Mouse (Mus musculus): ENCODE measurements at regions not wholly inside any gene's neighbourhood (a gene's known extent, or its start where the extent isn't known, plus 50 kb on each side); places are given as distances from the start of the nearest gene placed in this dataset.

DNA sequence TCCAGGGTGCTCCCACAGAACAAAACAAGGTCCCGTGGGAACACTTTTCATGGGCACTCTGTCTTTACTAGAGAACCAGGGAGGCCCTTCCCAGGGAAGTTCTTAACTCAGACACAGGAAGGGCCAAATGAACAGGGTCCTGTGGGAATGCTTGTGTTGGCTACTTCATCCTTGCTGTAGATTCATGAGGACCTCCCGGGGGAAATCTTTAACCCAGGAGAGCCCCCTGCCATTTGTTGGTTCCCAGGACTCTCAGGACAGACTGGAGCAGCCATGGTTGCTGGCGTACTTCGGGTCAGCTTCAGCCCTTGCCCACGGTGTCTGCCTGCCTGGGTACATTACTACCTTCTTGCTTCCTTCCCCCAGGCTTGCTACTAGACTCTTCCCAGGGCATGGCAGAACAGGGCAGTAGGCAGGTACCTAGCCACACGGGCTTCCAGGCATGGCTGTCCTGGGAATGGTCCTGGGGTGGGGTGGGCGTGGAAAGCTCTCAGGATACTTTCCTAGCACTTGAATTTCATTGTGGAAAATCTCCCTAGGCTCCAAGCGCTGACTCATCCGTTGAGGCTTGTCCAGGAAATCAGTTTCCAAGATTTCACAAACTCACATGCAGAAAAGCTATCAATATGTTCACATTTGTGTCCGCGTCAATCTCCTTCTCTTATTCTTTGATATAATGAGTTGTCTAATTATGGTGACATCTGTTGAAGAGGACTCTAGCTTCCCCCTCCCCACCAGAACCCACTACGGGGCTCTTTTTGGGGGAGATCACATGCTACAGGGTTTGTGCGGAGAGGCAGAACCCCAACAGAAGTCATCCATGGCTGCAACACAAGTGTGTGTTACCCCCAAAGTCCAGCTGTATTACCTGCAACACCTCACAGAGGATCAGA lies 148.6 kb downstream of the Sec61b start:
- DNase-seq (ENCODE audit: low spot score): no peak

- DNase-seq (ENCODE audit: low spot score): no peak
Measured at GRCm38 (mm10) chr4:47630006-47630405, 155.5 kb downstream of the Sec61b start.

- no peak for DNase-seq (ENCODE audit: low spot score)
Measured at GRCm38 (mm10) chr4:47630427-47630826, 156.0 kb downstream of the Sec61b start.

GRCm38 (mm10) chr4:47638876-47639494 lies 164.5 kb downstream of the Sec61b start:
- DNase-seq (ENCODE audit: low spot score): no peak

DNA sequence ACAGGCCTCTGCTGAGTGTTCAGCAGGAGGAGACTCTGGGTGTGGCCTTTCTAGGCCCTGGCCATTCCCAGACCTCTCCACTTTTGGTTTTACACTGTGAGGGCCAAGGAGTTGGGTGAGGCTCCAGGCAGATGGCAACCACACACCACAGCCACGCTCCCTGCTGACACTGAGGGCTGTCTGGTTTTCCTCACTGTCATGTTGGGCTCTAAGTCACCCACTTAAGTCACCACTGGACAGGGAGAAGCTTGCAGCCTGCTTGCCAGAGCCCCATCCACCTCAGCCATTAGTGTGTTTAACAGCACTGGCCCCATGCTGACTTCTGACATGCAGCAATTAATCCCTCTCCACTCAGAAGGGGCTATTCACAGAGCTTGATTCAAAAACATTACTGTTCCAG lies 170.6 kb downstream of the Sec61b start:
- no peak for DNase-seq (ENCODE audit: low spot score)

GRCm38 (mm10) chr4:47648701-47649100 lies 174.2 kb downstream of the Sec61b start:
- no peak for DNase-seq (ENCODE audit: low spot score)

GRCm38 (mm10) chr4:47649951-47650350 lies 175.5 kb downstream of the Sec61b start:
- DNase-seq (ENCODE audit: low spot score): no peak

GRCm38 (mm10) chr4:47651521-47651920 lies 177.1 kb downstream of the Sec61b start:
- DNase-seq (ENCODE audit: low spot score): no peak

DNA sequence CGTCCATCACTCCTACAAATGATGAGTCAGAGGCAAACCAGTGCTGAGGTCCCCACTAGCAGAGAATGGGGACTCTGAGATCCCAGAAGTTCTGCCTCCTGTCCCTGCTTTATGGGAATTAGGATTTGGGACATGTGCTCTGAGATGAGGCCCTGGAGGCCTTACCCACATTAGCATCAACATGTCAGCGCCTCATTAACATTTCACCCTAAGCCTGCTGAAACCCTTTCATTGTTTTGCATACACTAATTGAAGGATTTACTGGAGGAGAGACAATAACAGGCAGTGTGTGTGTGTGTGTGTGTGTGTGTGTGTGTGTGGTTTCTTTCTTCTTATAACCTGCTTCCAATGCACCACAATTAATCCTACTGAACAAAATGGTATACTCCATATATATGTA lies 178.7 kb downstream of the Sec61b start:
- DNase-seq (ENCODE audit: low spot score): no peak

DNA sequence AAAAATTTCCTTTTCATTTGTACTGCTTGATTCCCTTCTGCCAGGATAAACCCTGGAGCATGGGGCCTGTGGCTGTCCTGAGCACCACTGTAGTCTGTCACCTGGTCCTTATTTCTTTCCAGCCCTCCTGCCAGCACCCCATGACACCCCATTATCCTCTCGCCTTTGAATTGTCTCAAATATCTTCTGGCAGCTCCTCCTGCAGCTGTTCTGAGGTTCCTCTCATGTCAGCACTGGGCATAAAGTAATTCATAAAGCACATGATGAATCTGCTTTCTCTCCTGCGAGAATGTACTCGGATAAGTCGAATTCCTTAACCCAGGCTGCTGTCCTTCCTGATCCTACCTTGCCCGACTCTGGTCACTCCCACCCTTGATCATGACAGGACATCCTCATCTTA lies 195.1 kb downstream of the Sec61b start:
- DNase-seq (ENCODE audit: low spot score): no peak

DNA sequence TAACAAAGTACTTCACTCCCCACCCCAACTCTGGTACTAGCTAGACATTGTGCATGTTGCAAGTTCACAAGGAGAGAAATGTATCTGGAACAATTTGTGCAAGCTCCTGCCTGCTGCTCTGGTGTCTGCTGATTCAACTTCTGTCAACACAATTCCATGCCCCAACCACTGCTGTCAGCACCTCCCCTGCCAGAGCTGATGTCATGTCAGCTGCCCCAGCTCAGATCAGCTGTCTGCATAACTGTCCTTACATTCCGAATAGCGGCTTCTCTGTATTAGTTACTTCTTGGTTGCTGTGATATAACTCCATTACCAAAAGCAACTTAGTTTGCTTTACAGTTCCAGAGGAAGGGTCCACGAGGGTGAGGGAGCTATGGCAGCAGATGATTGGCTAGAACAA lies 196.0 kb downstream of the Sec61b start:
- DNase-seq (ENCODE audit: low spot score): no peak

- no peak for DNase-seq (ENCODE audit: low spot score)
Measured at GRCm38 (mm10) chr4:47671362-47671761, 196.9 kb downstream of the Sec61b start.

- no peak for DNase-seq (ENCODE audit: low spot score)
Measured at GRCm38 (mm10) chr4:47681141-47681540, 206.7 kb downstream of the Sec61b start.

GRCm38 (mm10) chr4:47691207-47691606 lies 216.7 kb downstream of the Sec61b start:
- DNase-seq (ENCODE audit: low spot score): no peak

GRCm38 (mm10) chr4:47692654-47693053 lies 218.2 kb downstream of the Sec61b start:
- no peak for DNase-seq (ENCODE audit: low spot score)

DNA sequence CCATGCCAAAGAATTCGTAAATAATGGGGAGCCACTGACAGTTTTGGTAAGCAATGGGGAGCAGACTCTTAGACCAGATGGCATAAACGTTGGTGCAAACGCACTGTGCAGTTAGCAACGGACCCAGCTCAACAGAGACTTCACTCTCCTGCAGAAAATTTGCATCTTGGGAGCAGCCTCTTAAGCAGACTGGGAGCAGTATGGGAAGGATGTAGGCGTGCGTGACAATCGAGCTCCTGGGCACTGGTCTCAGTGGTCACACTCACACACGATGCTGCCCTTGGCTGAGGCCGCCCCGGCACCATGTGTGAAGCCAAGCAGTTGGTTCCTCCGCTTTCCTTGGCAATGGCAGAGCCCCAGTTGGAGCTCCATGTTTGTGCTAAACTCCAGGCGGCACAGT lies 218.8 kb downstream of the Sec61b start:
- no peak for DNase-seq (ENCODE audit: low spot score)

- no peak for DNase-seq (ENCODE audit: low spot score)
Measured at GRCm38 (mm10) chr4:47697071-47697470, 222.6 kb downstream of the Sec61b start.

GRCm38 (mm10) chr4:47698514-47698913 lies 224.1 kb downstream of the Sec61b start:
- DNase-seq (ENCODE audit: low spot score): no peak

DNA sequence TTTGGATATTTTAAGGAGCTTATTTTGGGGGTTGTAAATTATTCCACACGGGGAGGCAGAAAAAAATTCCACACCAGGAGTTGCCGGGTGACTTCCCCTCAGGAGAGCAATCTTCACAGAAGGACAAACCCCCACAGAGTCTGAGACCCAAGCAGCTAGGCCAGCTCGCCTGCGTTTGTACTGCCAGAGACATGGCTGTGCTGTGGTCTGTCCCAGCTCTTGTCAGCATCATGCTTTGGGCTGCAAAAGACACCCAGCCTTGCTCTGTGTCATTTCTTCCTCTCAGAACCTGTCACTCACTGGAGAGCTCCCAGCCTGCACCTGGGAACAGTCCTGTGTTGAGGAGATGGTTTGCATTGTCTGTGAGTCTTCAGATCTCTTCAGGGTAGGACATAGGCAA lies 224.5 kb downstream of the Sec61b start:
- DNase-seq (ENCODE audit: low spot score): no peak

DNA sequence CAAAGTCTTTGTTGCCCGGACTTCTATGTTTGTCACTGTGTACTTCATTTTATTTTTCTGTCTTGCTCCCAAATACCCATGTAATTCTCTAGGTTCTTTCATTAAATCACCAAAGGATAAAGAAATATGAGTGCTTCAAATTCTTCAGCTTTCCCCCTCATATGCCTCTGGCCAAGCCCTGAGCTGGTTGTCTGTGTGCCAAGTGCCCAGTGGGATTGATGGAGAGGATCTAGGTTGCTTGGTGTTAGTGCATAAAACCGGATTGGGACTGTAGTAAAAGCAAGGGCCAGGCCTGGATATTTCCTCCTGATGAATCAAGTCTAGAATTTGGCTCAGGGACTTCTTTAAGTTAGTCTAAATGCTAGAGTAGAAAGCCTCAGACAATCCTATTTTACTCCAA lies 229.0 kb downstream of the Sec61b start:
- DNase-seq (ENCODE audit: low spot score): no peak

GRCm38 (mm10) chr4:47704607-47705006 lies 230.1 kb downstream of the Sec61b start:
- DNase-seq (ENCODE audit: low spot score): no peak

GRCm38 (mm10) chr4:47707966-47708365 lies 233.5 kb downstream of the Sec61b start:
- DNase-seq (ENCODE audit: low spot score): no peak

DNA sequence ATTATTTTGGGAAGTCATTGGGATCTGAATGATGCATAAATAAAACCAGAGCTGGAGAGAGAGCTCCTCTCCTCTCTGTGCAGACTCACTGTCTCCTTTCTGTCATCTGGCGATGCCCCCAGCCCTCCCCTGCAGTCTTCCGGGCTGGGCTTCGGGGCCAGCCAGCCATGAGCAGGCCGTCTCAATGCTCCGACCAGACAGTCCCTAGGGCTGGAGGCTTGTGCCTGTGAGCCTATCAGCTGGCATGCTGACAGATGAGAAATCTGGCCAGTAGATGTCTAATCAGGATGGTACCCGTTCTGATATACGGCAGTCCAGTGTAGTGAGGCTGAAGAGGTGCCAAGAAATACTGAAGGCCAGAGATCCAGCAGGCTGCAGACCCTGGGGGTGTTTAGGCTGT lies 238.9 kb downstream of the Sec61b start:
- no peak for DNase-seq (ENCODE audit: low spot score)
